Mouse (Mus musculus): ENCODE results near the gene Pfkp. TPM values are rescaled to one million over a fixed set of nuclear protein-coding genes. Genes with fewer than 3 reads are reported as not detected.

Pfkp gene
- polyA plus RNA-seq, 1 experiment from 2014 or later, result 170 TPM

DNA sequence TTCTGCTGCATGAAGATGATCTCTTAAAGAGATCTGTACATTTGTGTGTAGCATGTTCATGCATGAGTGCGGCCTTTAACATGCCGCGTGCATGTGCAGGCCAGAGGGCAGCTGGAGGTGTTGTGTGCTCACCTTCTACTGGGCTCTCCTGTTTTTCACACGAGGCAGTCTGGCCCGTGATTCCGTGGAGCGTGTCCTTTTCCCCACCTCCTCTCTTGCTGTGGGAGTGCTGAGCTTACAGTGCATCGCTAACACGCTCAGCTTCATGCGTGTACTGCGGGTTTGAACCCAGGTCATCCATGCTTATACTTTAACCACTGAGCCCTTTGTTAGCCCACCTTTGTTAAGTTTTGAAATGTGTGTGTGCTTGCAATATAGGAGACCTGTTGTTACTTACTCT is 92.9 kb downstream of the Pfkp start:
- Histone ChIP-seq H3K36me3 (peaks cover 90% of the 10 kb centered on the region), H3K4me1 (no peaks in the 10 kb centered on the region), H3K4me2 (no peak overlapping the region), H3K4me3 (no peak overlapping the region), H3K27me3 (replicated peaks) (no peaks in the 10 kb centered on the region), H3K27ac (replicated peaks) (no peak overlapping the region), H3K9me3 (no peaks in the 10 kb centered on the region), H3K9ac (no peak overlapping the region)
- no peak for ATAC-seq (ENCODE audit: extremely low read depth, insufficient number of reproducible peaks, low FRiP score, low TSS enrichment)
- WGBS, result 97% methylated on average over 11 of the region's 11 CpGs

GRCm38 (mm10) chr13:6553708-6554107 is 94.9 kb downstream of the Pfkp start:
- Histone ChIP-seq H3K4me1 (peaks cover 10% of the 10 kb centered on the region), H3K9me3 (no peaks in the 10 kb centered on the region), H3K4me3 (no peak overlapping the region), H3K4me2 (no peak overlapping the region), H3K27ac (replicated peaks) (no peak overlapping the region), H3K9ac (no peak overlapping the region), H3K36me3 (peaks cover 83% of the 10 kb centered on the region), H3K27me3 (replicated peaks) (no peaks in the 10 kb centered on the region)
- ATAC-seq (ENCODE audit: extremely low read depth, insufficient number of reproducible peaks, low FRiP score, low TSS enrichment), result no peak
- 88% methylated on average over 2 of the region's 2 CpGs for WGBS

GRCm38 (mm10) chr13:6535287-6535932 is 113.2 kb downstream of the Pfkp start:
- WGBS, result 51% methylated on average over 6 of the region's 6 CpGs
- no peaks in the 10 kb centered on the region for H3K9me3 ChIP-seq
- no peak overlapping the region for H3K4me3 ChIP-seq
- no peak overlapping the region for H3K9ac ChIP-seq
- no peaks in the 10 kb centered on the region for H3K36me3 ChIP-seq
- no peak for ATAC-seq (ENCODE audit: extremely low read depth, insufficient number of reproducible peaks, low FRiP score, low TSS enrichment)
- no peaks in the 10 kb centered on the region for H3K4me1 ChIP-seq
- H3K27ac ChIP-seq (replicated peaks), result no peak overlapping the region
- no peaks in the 10 kb centered on the region for H3K27me3 ChIP-seq (replicated peaks)
- H3K4me2 ChIP-seq, result no peak overlapping the region

DNA sequence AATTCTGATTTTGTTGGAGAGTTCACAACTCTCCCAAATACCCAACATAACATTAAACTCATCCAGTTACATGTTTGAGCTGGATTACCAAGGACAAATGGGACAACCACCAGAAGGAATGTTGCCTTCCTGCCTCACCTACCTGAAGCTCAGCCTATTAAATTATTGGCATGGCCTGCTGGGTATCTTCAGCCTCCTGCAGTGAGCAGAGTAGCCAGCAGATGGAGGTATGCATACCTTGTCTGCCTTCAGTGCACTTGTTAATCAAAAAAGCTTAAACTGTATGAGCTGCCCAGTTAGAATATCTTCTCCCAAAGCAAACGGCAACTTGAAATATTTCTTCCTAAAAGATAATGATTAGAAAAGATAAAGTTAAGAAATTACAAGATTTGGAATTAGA is 115.9 kb downstream of the Pfkp start:
- H3K4me2 ChIP-seq, result no peak overlapping the region
- H3K27me3 ChIP-seq (replicated peaks), result no peaks in the 10 kb centered on the region
- no peak overlapping the region for H3K9ac ChIP-seq
- H3K9me3 ChIP-seq, result no peaks in the 10 kb centered on the region
- H3K27ac ChIP-seq (replicated peaks), result no peak overlapping the region
- no peak overlapping the region for H3K4me3 ChIP-seq
- WGBS, result 70% methylated on average over 1 of the region's 1 CpGs
- H3K36me3 ChIP-seq, result no peaks in the 10 kb centered on the region
- ATAC-seq (ENCODE audit: extremely low read depth, insufficient number of reproducible peaks, low FRiP score, low TSS enrichment), result no peak
- no peaks in the 10 kb centered on the region for H3K4me1 ChIP-seq

Other genes with a start within 250 kb of the Pfkp start
- gene Pitrm1, start 100.6 kb downstream of the Pfkp start, polyA plus RNA-seq (2015; fragmentation: Nextera tagmentation; extraction: Ambion mirVana), result 69.0 and 73.5 TPM in 2 replicates

All from heart, embryonic 13.5 days (tissue).